Mouse (Mus musculus) adrenal gland, adult (tissue): Measurements from ENCODE around the gene Lrrc27.

Experiments
- DNase-seq, 2 experiments: peaks; one replicate each; pipeline ENCODE4 v3.0.0; 2022 to 2023; ENCODE audit warnings: low spot score in 1 of 2; ENCODE audit not compliant: inconsistent age in 2 of 2

The Lrrc27 gene

DNA sequence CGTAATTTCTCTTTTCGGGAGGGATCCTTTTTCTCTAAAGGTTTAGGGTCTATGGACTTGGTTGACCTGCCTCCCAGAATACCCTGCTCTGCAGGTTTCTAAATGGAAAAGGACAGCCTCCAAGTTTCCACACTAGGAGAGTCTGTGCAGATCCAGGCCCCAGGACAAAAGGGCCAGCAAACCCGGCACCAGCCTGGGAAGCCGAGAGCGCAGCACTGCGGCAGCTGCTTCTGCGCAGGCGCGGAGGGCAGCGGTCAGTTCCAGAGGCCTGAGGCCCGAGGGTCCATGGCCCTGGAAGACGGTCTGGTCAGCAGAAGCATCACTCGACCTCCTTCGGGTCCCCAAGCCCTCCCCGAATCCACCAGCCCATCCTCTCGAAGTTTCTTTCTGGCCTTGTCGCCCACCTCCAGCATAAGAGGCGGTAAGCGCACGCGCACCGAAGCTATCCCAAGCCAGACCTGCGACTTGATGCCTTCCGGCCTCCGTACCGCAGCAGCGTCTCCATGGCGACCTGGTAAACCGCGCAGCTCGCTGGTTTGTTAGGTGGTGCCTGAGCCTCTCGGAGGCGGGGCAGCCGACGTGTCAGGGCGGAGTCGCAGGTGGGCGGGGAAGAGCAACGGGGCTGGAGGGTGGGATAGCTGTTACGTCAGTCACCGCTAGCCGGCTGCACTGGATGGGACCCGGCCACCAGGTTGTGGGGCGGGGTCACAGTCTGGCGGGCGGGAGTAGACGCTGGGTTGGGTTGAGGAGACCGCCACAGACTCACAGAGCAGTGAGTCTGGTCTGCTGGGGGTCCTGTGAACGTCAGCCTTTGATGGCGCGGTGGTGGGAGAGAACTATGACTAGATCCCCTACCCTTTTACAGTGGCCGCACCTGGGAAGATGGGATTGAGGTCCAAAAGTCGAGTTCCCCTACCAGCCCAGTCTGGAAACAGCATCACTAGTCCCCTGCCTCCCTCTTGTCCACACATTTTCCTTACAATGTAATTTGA lies at the start of gene Lrrc27, which contains the start of gene Stk32c:
TSS of gene Lrrc27 (plus strand) at position 235 of the 992 bp plus-strand sequence.
TSS of gene Stk32c (minus strand) at position 554 of the 992 bp plus-strand sequence.
- peak; percentile 99 for DNase-seq

DNA sequence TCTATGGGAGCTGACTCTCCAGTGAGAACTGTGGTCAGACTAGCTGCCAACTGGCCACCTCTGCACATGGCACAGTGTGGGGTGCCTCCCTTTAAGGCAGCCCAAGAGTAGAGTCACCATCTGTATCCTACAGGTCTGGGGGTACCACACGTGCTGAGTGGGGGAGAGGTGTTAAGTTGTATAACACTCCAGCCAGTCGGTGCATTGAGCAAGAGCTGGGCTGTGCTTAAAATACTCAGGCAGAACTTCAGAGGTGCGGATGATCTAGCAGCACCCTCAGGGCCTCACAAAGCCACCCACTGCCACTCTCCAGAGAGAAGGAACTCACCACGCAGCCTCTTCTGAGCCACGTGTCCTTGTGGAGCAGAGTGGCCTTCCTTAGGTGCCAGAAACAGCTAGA lies 48.4 kb upstream of the Lrrc27 start:
- DNase-seq, result no peak

DNA sequence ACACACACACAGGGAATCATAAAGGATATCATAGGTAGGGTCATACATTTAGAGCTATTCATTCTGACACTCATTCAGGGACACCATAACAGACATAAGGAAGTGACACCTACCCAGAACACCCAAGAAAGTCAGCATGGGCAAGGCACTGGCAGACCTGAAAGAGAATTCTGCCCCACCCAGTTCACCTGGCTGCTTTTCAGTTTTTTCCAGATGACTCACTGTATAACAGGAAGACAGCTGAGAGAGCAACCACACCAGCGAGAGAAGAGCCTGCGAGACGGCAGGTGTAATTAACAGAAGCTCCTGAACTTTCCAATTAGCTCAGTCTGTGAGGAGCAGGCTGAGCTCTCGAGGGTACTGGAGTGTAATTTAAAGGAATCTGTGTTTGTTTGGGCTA lies 43.6 kb upstream of the Lrrc27 start:
- DNase-seq, result no peak

DNA sequence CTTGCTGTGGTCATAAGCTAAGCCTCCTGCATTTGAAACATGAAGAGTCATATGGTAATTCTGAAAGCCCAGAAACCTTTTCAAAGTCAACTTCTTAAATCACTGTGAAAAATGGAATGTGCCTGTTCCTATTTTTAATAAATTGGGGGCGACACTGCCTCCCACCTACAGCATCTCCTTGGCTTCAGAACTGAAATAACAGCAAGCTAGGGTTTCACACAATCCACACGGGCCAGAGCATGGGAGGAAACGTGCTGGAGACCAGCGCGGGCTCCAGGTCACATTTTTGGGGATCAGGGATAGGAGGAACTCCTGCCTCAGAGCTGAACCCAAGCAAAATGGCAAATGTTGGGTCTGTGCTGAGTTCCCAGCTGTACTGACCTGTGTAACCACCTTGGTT lies 33.5 kb upstream of the Lrrc27 start:
- DNase-seq, result no peak

DNA sequence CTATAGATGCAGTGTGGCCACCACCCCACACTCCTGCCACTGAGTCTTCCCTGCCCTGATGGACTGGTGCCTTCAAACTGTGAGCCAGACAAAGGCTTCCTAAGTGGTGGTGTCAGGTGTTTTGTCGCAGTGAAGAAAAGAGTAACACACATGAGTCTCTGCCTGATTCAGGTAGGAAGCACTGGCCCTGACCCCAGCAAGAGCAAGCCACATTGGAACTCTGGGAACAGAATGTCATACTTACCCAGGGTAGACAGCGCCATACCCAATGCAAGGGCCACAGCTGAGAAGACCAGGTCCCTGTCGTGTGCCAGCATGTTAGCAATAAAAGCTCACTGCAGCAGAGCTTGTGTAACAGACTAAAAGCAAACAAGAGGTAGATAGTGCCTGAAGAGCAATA lies 32.7 kb upstream of the Lrrc27 start:
- DNase-seq, result no peak

DNA sequence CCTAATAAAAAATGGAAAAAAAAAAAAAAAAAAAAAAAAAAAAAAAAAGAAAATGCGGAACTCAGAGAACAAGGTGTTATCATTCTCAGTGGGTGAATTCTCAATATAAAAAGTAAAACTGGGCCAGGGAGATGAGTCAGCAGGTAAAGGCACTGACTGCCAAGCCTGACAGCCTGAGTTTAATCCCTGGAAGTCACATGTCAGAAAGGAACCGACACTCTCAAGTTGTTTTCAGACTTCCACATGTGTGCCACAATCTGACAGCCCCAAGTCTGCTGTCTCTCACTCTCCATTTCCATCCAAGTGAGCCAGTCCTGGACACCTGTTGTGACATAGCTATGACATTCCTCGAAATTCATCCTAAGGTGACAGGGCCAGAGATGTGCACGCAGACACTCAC lies 28.4 kb upstream of the Lrrc27 start:
- DNase-seq, result no peak

DNA sequence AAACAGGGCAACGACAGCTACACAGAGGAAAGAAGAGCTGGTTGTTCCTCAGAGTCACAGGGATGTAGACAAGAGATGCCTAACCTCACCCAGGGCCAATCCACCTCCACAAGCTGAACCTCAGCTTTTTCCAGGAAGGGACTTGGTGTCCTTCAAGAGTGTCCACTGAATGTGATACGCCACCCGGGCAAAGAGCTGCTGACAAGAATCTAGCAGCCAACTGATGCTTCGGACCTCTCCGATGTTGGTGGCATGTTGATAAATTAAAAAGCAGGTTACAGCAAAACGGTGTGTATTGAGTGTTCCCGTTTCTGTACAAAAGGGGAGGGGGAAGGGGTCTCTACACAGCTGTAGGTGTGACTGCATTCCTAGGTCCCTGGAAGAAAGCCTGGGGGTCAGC lies 27.9 kb upstream of the Lrrc27 start:
- no peak for DNase-seq

DNA sequence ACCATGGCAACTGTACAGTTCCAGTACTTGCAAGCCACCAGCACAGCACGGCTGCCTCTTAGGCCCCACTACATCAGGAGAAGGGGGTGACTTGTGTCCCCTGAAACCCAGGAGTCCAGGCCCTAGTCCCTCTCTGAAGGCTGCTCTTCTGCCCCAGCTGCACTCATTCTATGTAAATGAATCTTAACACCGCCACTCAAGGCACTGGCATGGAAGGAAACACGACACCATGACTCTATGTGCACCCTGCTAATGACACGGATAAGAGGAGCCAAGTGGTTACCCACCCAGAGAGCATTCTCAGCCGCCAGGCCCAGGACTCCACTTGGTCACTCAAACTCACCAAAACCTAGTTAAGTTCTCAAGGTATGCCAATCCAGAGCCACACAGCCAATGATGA lies 26.8 kb upstream of the Lrrc27 start:
- no peak for DNase-seq

DNA sequence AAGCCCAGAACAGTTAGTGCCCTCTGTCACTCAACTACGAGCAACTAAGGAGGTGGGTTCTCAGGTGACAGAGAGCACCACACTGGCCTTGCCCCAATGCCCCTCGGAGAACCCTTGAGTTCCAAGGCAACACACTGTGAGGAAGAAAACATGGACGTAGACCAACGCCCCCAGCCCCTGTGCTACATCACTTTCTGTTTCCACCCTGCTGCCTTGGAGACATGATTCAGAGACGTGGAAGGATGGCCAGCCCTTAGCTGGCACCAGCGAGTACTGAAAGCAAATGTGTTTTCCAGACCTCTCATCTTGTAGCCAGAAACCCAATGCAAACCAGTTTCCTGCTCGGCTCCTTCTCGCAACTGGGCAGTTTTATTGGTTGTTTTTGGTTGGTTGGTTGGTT lies 26.4 kb upstream of the Lrrc27 start:
- DNase-seq, result no peak

DNA sequence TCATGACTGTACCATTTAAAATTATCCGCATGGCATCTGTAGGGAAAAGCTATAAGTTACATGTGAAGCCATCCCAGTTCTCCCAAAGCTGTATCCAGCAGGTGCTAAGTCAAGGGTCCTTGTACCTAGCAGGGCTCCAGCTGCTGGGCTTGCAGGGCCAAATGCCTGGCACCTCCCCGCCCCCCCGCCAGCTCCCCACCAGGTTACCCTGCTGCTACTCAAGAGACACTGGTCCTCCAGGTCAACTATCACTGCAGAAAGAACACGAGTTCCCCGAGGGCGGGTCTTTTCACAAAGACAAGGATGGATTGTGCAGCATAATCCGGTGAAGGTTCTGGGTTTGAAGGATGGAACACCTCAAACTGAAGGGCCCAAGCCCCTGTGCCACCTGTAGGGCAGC lies 25.5 kb upstream of the Lrrc27 start:
- peak in 1 of 2 experiments; percentile 25 for DNase-seq

DNA sequence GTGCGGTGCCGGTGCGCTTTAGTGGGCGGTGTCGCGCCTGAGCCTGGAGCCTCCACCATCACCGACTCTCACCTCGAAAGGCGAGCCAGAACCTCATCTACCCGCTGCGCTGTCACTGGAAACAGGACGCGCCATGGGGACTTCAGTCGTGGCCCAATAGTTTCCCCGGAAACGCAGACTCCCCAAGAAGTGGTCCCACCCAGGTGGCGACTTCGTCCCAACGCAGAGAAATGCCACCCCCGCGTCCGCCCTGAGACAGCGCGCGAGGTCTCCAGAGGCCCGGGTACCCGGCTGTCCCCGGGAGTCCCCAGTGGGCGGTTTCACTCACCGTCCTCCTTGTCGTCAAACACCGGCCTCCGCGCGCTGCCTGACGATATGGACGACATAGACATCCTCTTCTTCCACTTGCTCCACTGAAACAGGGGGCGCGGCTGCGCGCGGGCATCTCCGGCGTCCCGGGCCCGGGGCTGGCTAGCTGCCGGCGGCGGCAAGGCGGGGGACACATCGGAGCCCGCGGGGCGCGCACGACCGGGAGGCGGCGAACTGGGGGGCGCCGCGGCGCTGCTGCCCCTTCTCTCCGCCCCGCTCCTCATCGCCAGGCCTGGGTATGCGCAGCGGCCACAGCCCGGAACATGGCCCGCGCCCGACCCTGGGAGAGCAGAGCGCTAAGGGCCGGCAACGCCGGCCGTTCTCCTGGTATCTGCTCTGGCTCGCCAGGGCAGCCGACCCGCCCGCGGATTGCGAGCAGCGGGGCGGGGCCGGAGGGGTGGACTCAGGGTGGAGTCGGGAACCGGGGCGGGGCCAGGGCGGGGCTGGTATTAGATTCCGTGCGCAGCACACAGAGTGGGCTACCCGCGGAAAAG lies 24.8 kb upstream of the Lrrc27 start:
- peak; percentile 85 to 94 for DNase-seq

DNA sequence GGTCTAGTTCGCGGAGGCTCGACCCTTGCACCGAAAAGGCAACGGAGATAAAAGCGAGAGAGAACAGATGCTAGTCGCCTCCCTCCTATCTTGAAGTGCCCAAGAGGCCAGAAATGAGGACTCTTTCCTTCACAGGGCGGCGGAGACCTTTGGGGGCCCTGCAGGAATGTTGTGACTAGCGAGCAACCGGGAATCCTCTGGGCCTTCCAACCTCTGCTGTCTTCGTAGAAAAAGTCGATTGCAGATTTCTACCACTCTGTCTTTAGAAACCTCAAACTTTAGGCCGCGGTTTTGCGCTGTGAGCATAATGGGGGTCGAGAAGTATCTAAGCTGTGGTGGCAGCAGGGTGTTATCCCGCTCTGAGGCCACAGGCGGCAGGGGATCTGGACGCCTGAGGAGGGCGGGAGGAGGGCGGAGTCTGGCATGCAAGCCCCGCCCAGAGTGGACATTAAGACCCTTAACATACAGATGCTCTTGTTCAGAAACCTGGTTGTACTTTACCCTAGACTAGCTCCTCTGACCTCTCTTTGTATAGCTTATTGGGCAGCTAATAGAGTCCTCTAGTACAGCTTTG lies 24.1 kb upstream of the Lrrc27 start:
- peak in 1 of 2 experiments; percentile 33 for DNase-seq

DNA sequence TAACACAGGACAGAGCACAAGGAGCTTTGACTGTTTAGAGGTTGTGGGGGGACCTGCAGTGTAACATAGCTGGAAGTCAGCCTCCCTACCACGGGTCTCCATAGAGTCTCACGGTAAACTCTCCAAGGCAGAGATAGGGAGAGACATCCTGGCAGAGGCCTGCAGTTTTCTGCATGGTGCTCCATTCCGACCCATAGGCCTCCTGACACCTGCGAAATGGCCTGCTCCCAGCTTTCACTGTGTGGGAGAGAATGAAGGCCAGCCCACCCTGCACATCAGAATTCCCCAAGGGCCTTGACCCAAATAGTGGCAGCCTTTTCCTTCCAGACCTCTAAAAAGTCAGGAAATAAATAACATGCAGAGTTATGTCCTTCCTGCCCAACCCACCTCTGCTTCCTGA lies 22.2 kb upstream of the Lrrc27 start:
- DNase-seq, result peak in 1 of 2 experiments; percentile 44

DNA sequence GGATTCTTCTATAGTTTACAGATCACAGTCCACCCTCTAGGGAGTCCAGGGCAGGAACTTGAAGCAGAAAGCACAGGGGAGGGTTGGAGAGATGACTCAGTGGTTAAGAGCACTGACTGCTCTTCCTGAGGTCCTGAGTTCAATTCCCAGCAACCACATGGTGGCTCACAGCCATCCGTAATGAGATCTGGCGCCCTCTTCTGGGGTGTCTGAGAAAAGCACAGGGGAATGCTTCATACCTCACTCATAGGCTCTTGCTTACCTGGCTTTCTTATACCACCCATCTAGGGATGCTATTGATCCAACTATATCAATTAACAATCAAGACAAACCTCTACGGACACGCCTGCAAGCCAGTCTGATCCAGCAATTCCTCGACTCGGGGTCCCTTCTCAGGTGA lies 21.2 kb upstream of the Lrrc27 start:
- DNase-seq, result peak in 1 of 2 experiments; percentile 36

DNA sequence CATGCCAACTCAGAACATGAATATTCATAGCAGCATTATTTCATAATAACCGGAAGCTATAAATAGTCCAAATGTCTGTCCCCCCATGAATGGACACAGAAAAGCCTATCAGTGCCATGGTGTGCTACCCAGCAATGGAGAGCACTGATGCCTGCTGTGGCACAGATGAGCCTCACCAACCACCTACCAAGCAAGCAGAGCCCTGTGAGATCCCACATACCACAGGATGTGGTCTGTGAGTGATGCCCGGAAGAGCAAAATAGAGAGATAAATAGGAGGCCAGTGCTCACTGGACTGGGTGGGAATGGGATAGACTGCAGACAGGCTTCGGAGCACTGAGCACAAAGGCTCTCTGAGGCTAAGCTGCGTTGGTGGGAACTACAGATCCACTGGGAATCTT lies 15.8 kb upstream of the Lrrc27 start:
- no peak for DNase-seq

DNA sequence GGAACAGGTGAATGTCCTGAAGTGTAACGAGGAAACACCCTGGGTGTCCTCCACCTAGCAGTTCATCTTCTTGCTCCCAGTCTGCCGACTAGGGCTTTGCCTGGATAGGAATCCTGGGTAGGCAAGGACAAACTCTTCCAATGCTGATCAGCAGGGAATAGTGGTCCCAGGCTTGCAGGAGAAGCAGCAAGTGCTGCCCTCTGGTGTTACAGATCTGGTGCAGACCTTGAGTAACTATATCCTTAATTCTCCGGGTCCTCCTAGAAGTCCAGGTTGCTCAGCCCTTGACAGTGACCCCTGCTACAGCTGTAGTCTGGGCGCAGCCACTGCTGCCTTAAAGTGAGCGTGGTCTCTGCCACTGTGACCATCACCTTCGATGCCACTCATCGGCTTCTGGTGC lies 12.7 kb upstream of the Lrrc27 start:
- peak; percentile 62 to 86 for DNase-seq

DNA sequence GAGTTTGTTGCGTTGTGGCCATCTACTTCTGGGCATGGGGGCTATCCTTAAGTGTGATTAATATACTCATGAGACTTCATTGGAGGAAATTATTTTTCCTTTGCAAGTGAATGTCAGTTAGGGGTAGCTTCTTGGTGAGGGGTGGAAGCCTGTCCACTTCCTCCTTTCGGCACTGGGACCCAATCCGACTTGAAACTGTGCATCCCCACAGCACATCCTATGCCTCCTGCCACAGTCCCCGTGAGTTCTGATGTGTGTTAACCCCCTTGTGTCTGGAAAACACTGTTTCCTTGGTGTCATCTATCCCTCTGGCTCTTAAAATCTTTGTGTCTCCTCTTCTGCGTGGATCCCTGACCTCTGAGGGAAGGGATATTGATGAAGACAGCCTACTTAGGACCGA lies 11.6 kb upstream of the Lrrc27 start:
- no peak for DNase-seq

DNA sequence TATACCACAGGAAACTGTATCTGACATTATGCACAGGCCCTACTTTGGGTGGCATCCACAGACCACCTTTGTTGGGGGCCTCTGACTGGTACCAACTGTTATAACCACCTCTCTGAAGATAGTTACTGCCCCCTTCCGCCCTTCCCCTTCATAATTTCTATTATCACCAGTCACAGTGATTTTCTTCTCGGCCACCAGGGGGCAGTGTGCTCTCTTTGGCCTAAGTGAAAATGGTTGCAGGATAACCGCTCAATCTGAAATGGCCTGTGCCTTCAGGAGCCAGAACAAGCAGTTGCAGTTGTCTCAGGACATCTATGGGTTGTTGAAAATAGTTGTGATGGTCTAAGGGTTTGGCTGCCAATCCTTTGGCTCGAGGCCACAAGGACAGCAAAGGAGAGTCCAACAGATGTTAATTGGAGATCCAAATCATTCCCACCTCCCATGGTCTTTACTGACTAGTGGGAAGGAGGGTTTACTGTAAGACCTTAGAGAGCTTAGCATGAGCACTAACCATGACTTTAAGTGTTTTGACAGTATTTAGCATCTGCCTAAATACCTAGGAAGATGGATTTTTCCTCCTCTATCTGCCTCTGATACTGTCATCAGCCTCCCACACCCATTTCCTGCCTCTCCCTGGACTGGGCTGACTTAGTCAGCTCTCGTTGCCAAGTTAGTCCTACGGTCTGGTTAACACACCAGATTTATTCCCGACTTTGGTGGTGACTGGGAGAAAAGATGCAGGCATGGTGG lies 4.6 kb upstream of the Lrrc27 start:
- DNase-seq, result peak; percentile 41 to 79

DNA sequence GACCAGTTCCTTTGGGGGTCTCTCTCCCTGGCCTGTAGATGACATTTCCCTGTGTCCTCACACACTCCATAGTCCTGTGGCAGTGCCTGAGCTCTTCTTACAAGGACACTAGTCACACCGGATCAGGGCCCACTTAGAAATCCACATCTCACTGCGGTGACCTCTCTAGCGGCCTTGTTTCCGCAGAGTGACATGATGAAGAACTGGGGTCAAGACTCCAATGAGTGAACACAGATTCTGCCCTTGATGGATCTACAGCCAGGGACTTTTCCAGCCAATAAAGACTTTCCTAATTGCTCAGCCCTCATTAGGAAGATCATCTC lies 4.1 kb upstream of the Lrrc27 start:
- peak in 1 of 2 experiments; percentile 90 for DNase-seq

DNA sequence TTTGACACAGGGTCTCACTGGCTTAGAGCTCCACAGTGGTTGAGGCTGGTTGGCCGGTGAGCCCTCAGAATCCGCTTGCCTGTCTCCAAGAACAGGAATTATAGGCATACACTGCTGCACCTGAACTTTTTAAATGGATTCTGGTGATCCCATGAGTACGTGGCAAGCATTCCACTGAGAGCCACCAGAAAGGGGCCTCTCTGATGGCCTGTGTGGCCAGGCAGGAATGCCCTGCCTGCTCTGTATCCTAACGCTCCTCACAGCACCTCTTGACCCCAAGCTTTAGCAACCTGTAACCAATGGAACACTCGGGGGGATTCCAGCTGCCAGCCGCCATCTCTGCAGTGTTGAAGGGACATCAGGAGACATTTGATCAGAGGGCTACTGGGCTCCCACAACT lies 1.0 kb upstream of the Lrrc27 start:
- DNase-seq, result peak in 1 of 2 experiments; percentile 46

DNA sequence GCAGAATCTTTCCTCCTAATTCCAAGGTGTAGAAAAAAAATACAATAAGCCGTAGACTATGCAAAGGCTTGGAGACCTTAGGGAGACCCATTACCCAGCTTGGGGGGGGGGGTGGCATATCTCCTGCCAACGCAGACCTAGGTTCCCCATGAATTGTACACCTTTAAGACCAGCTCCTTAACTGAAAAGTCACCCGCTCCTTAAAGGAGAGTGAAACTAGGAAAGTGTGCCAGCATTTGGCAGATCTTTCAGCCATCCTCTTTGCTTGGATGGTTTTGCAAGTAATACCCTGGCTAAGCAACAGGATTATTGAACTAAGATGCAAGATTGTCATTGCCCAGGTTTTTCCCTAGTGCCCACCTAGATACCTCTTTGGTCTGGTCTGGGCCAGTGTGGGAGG lies 963 bp downstream of the Lrrc27 start:
- DNase-seq, result peak in 1 of 2 experiments; percentile 66
